Mouse (Mus musculus) liver, adult 2 months (tissue): Measurements from ENCODE around the gene Cnih1. TPM values are rescaled to one million over a fixed set of nuclear protein-coding genes. Genes with fewer than 3 reads are reported as not detected.

ENCODE experiments used
- DNase-seq: peaks from one replicate; pipeline ENCODE4 v3.0.0-alpha.2; 2011; ENCODE audit warnings: low read depth, low spot score; ENCODE audit errors: extremely low read depth
- H3K27ac ChIP-seq: fragments of 200-500 bp; replicated peaks from 2 replicates; pipeline ENCODE4 v1.5.1; 2012; ENCODE audit warnings: low read depth, mild to moderate bottlenecking, control low read depth, inconsistent platforms, low read length; ENCODE audit not compliant: insufficient read depth
- H3K27me3 ChIP-seq: fragments of 200-500 bp; 2 replicates; pipeline ENCODE4 v1.6.1; 2012; ENCODE audit warnings: mild to moderate bottlenecking, moderate library complexity, low read length, inconsistent platforms; ENCODE audit not compliant: control insufficient read depth, insufficient read depth
- H3K36me3 ChIP-seq: fragments of 200-500 bp; 2 replicates; pipeline ENCODE4 v1.6.1; 2012; ENCODE audit warnings: low read length, inconsistent platforms; ENCODE audit not compliant: control insufficient read depth, insufficient read depth
- H3K4me1 ChIP-seq: fragments of 200-500 bp; 2 replicates; pipeline ENCODE4 v1.6.1; 2011; ENCODE audit warnings: low read length; ENCODE audit not compliant: control insufficient read depth, insufficient read depth
- H3K4me3 ChIP-seq: fragments of 200-500 bp; 2 replicates; pipeline ENCODE4 v1.5.1; 2011; ENCODE audit warnings: low read depth, mild to moderate bottlenecking, control low read depth, low read length, moderate library complexity; ENCODE audit not compliant: insufficient read depth
- H3K79me2 ChIP-seq: fragments of 200-500 bp; 2 replicates; pipeline ENCODE4 v1.6.1; 2012; ENCODE audit warnings: inconsistent platforms, mild to moderate bottlenecking, low read length, moderate library complexity; ENCODE audit not compliant: control insufficient read depth, insufficient read depth
- H3K9ac ChIP-seq: fragments of 200-500 bp; 2 replicates; pipeline ENCODE4 v1.6.1; 2012; ENCODE audit warnings: low read depth, mild to moderate bottlenecking, control low read depth, inconsistent platforms, low read length
- CTCF ChIP-seq: fragments of 200-500 bp; IDR thresholded peaks from 2 replicates; pipeline ENCODE4 v1.5.1; 2011; ENCODE audit warnings: low read depth, low read length, control low read depth
- POLR2A ChIP-seq: fragments of 200-500 bp; IDR thresholded peaks from 2 replicates; pipeline ENCODE4 v1.6.1; 2011; ENCODE audit warnings: low read length, control low read depth; ENCODE audit not compliant: insufficient read depth; ENCODE audit errors: extremely low read depth
- WGBS: fragments of 180-500 bp; shearing (Covaris S2); methylation state at CpG from one replicate; pipeline ENCODE4 v1.1.7; 2018; 5-methylcytosine and 5-hydroxymethylcytosine counted together
- polyA plus RNA-seq: library from polyadenylated mRNA; depleted of rRNA; stranded (reverse); fragments of >200 nt; gene quantifications from 2 replicates; pipeline ENCODE4 v1.2.3, GENCODE M21; 2012
- total RNA-seq: library from RNA; depleted of rRNA; stranded (reverse); fragments of >200 nt; gene quantifications from 2 replicates; pipeline ENCODE4 v1.2.3, GENCODE M21; 2014

Gene Cnih1
- total and polyA plus RNA-seq, 2 experiments: 51.8 to 69.5 TPM

DNA sequence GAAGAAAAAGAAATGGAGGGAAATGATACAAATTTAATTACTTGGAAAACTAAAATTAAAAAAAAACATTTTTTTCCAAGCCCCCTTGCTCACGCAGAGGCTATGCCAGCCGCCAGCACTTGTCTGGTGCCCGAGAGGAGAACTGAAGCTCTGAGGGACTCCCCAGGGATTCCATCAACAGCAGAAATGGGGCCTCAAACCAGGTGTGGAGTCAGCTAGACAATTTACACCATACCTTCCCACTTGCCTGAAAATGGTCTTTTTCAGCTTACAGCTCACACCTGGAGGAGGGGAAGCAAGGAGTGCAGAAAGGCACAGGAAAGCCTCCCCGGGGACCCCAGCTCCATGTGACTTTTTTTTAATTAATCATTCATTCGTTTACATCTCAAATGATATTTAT, 3.0 kb downstream of the Cnih1 start:
- Histone ChIP-seq H3K4me1 (peaks cover 14% of the 10 kb centered on the region), H3K27me3 (no peaks in the 10 kb centered on the region), H3K9ac (no peak overlapping the region), H3K36me3 (peaks cover 5% of the 10 kb centered on the region), H3K27ac (no peak overlapping the region), H3K79me2 (peaks cover 22% of the 10 kb centered on the region; the same call in 1 of the 2 replicates), H3K4me3 (no peak overlapping the region)
- no peak for TF ChIP-seq CTCF
- no peak for TF ChIP-seq POLR2A
- 95% methylated on average over 5 of the region's 5 CpGs for WGBS
- no peak for DNase-seq

- 92% methylated on average over 10 of the region's 10 CpGs for WGBS
Observed at GRCm38 (mm10) chr14:46783327-46783926, 4.8 kb downstream of the Cnih1 start.

DNA sequence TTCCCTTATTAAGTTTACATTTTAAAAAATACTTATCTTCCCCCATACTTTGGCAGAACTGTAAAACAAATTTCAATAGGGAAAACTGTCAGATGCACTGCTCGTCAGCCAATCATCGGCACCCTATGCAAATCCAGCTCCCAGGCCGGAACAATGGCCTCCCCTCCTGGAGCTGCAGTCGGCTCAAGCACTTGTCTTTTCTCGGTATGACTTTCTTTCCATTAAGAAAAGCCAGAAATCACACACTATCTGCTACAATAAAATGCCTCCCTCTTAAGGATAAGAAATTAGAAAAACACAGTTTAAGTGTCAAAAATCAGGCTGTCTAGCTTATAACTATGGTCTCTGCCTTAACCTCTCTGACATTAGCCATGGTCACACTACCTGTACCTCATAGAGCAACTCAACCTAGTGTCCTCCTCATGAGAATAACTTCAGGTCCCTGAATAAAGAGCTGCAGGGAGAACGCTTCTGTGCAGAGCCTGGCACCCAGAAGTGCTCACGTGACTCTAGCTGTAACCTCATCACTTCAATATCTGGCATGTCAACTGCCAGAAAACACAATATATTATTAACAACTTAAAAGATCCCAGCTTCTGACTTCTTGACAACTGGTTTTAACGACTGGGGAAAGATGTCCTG, 5.9 kb downstream of the Cnih1 start:
- Histone ChIP-seq H3K79me2 (peaks cover 22% of the 10 kb centered on the region; the same call in 1 of the 2 replicates), H3K4me1 (peaks cover 9% of the 10 kb centered on the region; the same call in 1 of the 2 replicates), H3K9ac (no peak overlapping the region), H3K36me3 (peaks cover 32% of the 10 kb centered on the region), H3K27ac (no peak overlapping the region), H3K4me3 (no peak overlapping the region), H3K27me3 (no peaks in the 10 kb centered on the region)
- TF ChIP-seq CTCF (no peak), POLR2A (no peak)
- DNase-seq: no peak
- WGBS: 88% methylated on average over 8 of the region's 8 CpGs

More at GRCm38 (mm10) chr14:46783327-46783926, 4.8 kb downstream of the Cnih1 start:
- H3K9ac ChIP-seq: no peak overlapping the region
- H3K27me3 ChIP-seq: no peaks in the 10 kb centered on the region
- H3K4me3 ChIP-seq: no peak overlapping the region
- H3K36me3 ChIP-seq: peaks cover 21% of the 10 kb centered on the region
- no peak for DNase-seq
- TF ChIP-seq CTCF (no peak), POLR2A (no peak)
- peaks cover 11% of the 10 kb centered on the region for H3K4me1 ChIP-seq
- peaks cover 22% of the 10 kb centered on the region; the same call in 1 of the 2 replicates for H3K79me2 ChIP-seq
- H3K27ac ChIP-seq: no peak overlapping the region

DNA sequence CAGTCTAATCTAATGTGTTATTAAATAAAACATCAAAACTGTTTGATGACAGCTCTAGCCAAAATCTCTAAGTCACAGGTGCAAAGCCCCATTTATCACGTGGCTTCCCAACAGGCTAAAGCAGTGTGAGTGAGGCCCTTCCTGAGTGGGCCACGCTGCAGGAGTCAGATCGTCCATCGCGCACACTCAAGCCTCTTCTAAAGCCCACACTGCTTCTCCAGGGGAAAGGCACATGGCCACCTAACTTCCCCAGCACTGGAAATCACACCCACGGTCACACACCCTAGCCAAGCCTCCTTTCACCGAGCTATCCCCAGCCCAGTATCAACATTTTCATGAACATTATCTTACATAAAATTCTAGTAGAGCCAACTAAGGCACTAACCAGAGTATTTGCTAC, 7.1 kb downstream of the Cnih1 start:
- peaks cover 37% of the 10 kb centered on the region for H3K36me3 ChIP-seq
- H3K4me1 ChIP-seq: peaks cover 3% of the 10 kb centered on the region; the same call in 1 of the 2 replicates
- TF ChIP-seq CTCF: no peak
- H3K9ac ChIP-seq: no peak overlapping the region
- no peak for DNase-seq
- H3K27me3 ChIP-seq: no peaks in the 10 kb centered on the region
- peaks cover 18% of the 10 kb centered on the region; the same call in 1 of the 2 replicates for H3K79me2 ChIP-seq
- no peak overlapping the region for H3K27ac ChIP-seq
- 94% methylated on average over 7 of the region's 7 CpGs for WGBS
- H3K4me3 ChIP-seq: no peak overlapping the region

- Histone ChIP-seq H3K27ac (no peak overlapping the region), H3K79me2 (peaks cover 6% of the 10 kb centered on the region; the same call in 1 of the 2 replicates), H3K9ac (no peak overlapping the region), H3K36me3 (peaks cover 43% of the 10 kb centered on the region), H3K4me3 (no peak overlapping the region), H3K27me3 (no peaks in the 10 kb centered on the region), H3K4me1 (no peaks in the 10 kb centered on the region)
- TF ChIP-seq CTCF: peak; percentile 58
- TF ChIP-seq POLR2A: no peak
- WGBS: 98% methylated on average over 7 of the region's 7 CpGs
- no peak for DNase-seq
Observed at GRCm38 (mm10) chr14:46779217-46779616, 9.0 kb downstream of the Cnih1 start.

DNA sequence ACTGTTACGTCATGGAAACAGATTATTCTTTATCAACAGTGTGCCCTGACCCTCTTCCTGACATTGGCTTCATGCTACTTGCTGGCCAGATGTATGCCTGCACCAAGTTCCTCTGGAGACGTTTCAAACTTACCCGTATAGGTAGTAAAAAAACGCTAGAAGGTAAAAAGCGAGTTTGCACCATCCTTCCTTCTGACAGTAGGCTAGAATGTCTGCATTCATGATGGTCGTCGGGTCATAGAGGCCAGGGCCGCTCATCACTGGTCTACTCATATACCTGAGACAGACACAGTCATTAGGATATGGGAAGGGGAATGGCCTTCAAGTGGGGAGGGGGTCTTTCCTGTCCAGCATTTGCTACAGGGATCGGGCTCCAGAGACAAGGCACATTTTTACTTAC, 9.5 kb downstream of the Cnih1 start:
- WGBS: 97% methylated on average over 9 of the region's 9 CpGs
- H3K27me3 ChIP-seq: no peaks in the 10 kb centered on the region
- no peak for TF ChIP-seq POLR2A
- TF ChIP-seq CTCF: no peak
- no peak overlapping the region for H3K4me3 ChIP-seq
- H3K9ac ChIP-seq: no peak overlapping the region
- no peak overlapping the region for H3K27ac ChIP-seq
- H3K36me3 ChIP-seq: peaks cover 45% of the 10 kb centered on the region
- no peak for DNase-seq
- H3K4me1 ChIP-seq: no peaks in the 10 kb centered on the region
- peaks cover 5% of the 10 kb centered on the region; the same call in 1 of the 2 replicates for H3K79me2 ChIP-seq
